In genomic region chr15:85031866-85032265, GRCm38 (mm10) we compare ENCODE assay signal across 22 mouse cellular contexts. TPM values are rescaled to one million over a fixed set of nuclear protein-coding genes. Genes with fewer than 3 reads are reported as not detected.
DNase-seq lines count a peak whose midpoint lies in the region; ATAC-seq lines count a peak whose summit lies in the region.
"Had no signal": no experiment of that assay in that cellular context is flagged by ENCODE, and none has a peak within 500 bp of the region (broad histone marks: within the 10 kb centered on the region; RNA-seq: fewer than 3 reads in every experiment).

No protein-coding gene starts in this region.

- H3K4me2 ChIP-seq in heart, embryonic 15.5 days, result no peak overlapping the region
- no peak overlapping the region for H3K4me2 ChIP-seq in liver, embryonic 11.5 days
- H3K4me2 ChIP-seq: embryonic facial prominence, embryonic 13.5 days; limb, embryonic 12.5 days had no signal

- H3K27me3 ChIP-seq in heart, embryonic 15.5 days, result 0 out of 2 replicates have a peak, but pooled peaks cover 5% of the 10 kb centered on the region
- H3K27me3 ChIP-seq in liver, embryonic 11.5 days (replicated peaks; ENCODE audit: control insufficient read depth, insufficient read depth, low read length), result no peaks in the 10 kb centered on the region

- no peak for DNase-seq in heart, postnatal 25 days (ENCODE audit: low spot score)
- peak; percentile 73 for DNase-seq in left cerebral cortex, postnatal 4 days
- no peak for DNase-seq in left cerebral cortex, postnatal 36 days (ENCODE audit: low spot score in 2 of 2)
- DNase-seq in Muller cell, postnatal 12 days (ENCODE audit: inconsistent ontology term), result peak; percentile 36
- DNase-seq in kidney, adult 9 months, result peak; percentile 28
- no peak for DNase-seq in liver, embryonic 11.5 days (ENCODE audit: low spot score)
- DNase-seq in embryo, embryonic 11 days, result no peak
- DNase-seq: cerebellum, adult 11-12 months; gastrocnemius, postnatal 36 days; retina, postnatal 1 day; spleen, adult 18-20 months; thymus, postnatal 14 days had no signal

- H3K27ac ChIP-seq in heart, embryonic 15.5 days, result 0 out of 2 replicates have a peak overlapping the region, but pooled peaks have one; percentile 16
- H3K27ac ChIP-seq in liver, embryonic 11.5 days (ENCODE audit: low read depth, low read length), result no peak overlapping the region
- H3K27ac ChIP-seq: embryonic facial prominence, embryonic 13.5 days; limb, embryonic 12.5 days; midbrain, embryonic 10.5 days had no signal

- no peak overlapping the region for H3K9ac ChIP-seq in heart, embryonic 15.5 days
- H3K9ac ChIP-seq in liver, embryonic 11.5 days (ENCODE audit: low read depth, low read length), result no peak overlapping the region
- H3K9ac ChIP-seq: embryonic facial prominence, embryonic 13.5 days; limb, embryonic 12.5 days had no signal

- no peaks in the 10 kb centered on the region for H3K36me3 ChIP-seq in heart, embryonic 15.5 days
- H3K36me3 ChIP-seq in liver, embryonic 11.5 days (ENCODE audit: control insufficient read depth, insufficient read depth, low read length), result no peaks in the 10 kb centered on the region
- H3K36me3 ChIP-seq: embryonic facial prominence, embryonic 13.5 days; G1E; limb, embryonic 12.5 days; midbrain, embryonic 10.5 days had no signal

- ATAC-seq in heart, embryonic 15.5 days (replicated peaks; ENCODE audit: insufficient number of reproducible peaks, insufficient read depth, low FRiP score, low read depth), result no peak
- no peak for ATAC-seq in liver, embryonic 11.5 days (replicated peaks; ENCODE audit: low FRiP score)
- ATAC-seq: hindbrain, embryonic 16.5 days had no signal

- 61% methylated on average over 3 of the region's 3 CpGs for WGBS in heart, embryonic 15.5 days
- 85% methylated on average over 3 of the region's 3 CpGs for WGBS in liver, embryonic 11.5 days

- no peak overlapping the region for H3K4me3 ChIP-seq in heart, embryonic 15.5 days
- no peak overlapping the region for H3K4me3 ChIP-seq in liver, embryonic 11.5 days (ENCODE audit: low read depth, low read length)
- H3K4me3 ChIP-seq: embryonic facial prominence, embryonic 13.5 days; limb, embryonic 12.5 days; midbrain, embryonic 10.5 days; myocyte had no signal

- intact Hi-C loops in heart, postnatal 25 days (cut with DNase I), result no loop called here
- intact Hi-C loops in left cerebral cortex, postnatal 4 days (cut with DNase I), result no loop called here
- intact Hi-C loops in left cerebral cortex, postnatal 36 days (cut with DNase I), result no loop called here

- H3K9me3 ChIP-seq in heart, embryonic 15.5 days (replicated peaks), result no peaks in the 10 kb centered on the region
- H3K9me3 ChIP-seq in liver, embryonic 11.5 days (ENCODE audit: control insufficient read depth, low read length), result no peaks in the 10 kb centered on the region
- H3K9me3 ChIP-seq: embryonic facial prominence, embryonic 13.5 days; G1E; limb, embryonic 12.5 days had no signal

- peaks cover 13% of the 10 kb centered on the region for H3K4me1 ChIP-seq in heart, embryonic 15.5 days (replicated peaks)
- 0 out of 2 replicates have a peak, but pooled peaks cover 4% of the 10 kb centered on the region for H3K4me1 ChIP-seq in liver, embryonic 11.5 days (replicated peaks; ENCODE audit: control insufficient read depth, insufficient read depth, low read length)

RNA-seq across cellular contexts. Expression of gene Fam118a, which starts 3.1 kb away (rescaled TPM):
- 15.3 and 19.7 TPM in 2 replicates for polyA plus RNA-seq in heart, embryonic 15.5 days (2015; fragmentation: Nextera tagmentation; extraction: Ambion mirVana)
- 1 to 10 TPM; 5.8 to 6.4 TPM for total RNA-seq in heart, postnatal 25 days (2021)
- 10 to 100 TPM; 28.3 to 31.7 TPM for total RNA-seq in left cerebral cortex, postnatal 4 days (2021)
- 10 to 100 TPM; 18.9 to 24.3 TPM for total RNA-seq in left cerebral cortex, postnatal 36 days (2021)
- 17.0 and 19.6 TPM in 2 replicates for polyA plus RNA-seq in liver, embryonic 11.5 days (2014; fragmentation: Nextera tagmentation; extraction: Ambion mirVana)

RNA-seq across cellular contexts. Expression of gene Upk3a, which starts 14.9 kb away (rescaled TPM):
- polyA plus RNA-seq in heart, embryonic 15.5 days (2015; fragmentation: Nextera tagmentation; extraction: Ambion mirVana), result 0.23 and 2.4 TPM in 2 replicates
- total RNA-seq in heart, postnatal 25 days (2021), result not detected
- total RNA-seq in left cerebral cortex, postnatal 4 days (2021), result under 1 TPM in 1 of 2 experiments, not detected in 1; 0.48 TPM
- total RNA-seq in left cerebral cortex, postnatal 36 days (2021), result not detected
- polyA plus RNA-seq in liver, embryonic 11.5 days (2014; fragmentation: Nextera tagmentation; extraction: Ambion mirVana), result not detected in 2 replicates
- total RNA-seq: G1E; gastrocnemius, postnatal 36 days; neutrophil, adult 5-6 weeks had no signal
- polyA plus RNA-seq: G1E; heart, embryonic 14.5 days; limb, embryonic 12.5 days; liver, embryonic 16.5 days; midbrain, embryonic 10.5 days; myocyte had no signal

RNA-seq across cellular contexts. Expression of gene 5031439G07Rik, which starts 43.5 kb away (rescaled TPM):
- polyA plus RNA-seq in heart, embryonic 15.5 days (2015; fragmentation: Nextera tagmentation; extraction: Ambion mirVana), result 5.0 and 14.4 TPM in 2 replicates
- 10 to 100 TPM; 20.5 to 21.3 TPM for total RNA-seq in heart, postnatal 25 days (2021)
- total RNA-seq in left cerebral cortex, postnatal 4 days (2021), result 100 to 1,000 TPM; 134 to 161 TPM
- total RNA-seq in left cerebral cortex, postnatal 36 days (2021), result 10 to 100 TPM; 76.2 to 83.6 TPM
- polyA plus RNA-seq in liver, embryonic 11.5 days (2014; fragmentation: Nextera tagmentation; extraction: Ambion mirVana), result 4.6 and 5.5 TPM in 2 replicates

Comparison
In these comparisons a context has a peak if more than half of its experiments do, and no peak if none do; other contexts are left out.
1. DNase-seq: peak in left cerebral cortex, postnatal 4 days (single experiment), Muller cell, postnatal 12 days (single experiment) and kidney, adult 9 months (single experiment); none in heart, postnatal 25 days (single experiment), left cerebral cortex, postnatal 36 days (0 of 2), liver, embryonic 11.5 days (single experiment) and embryo, embryonic 11 days (single experiment).